Mouse (Mus musculus) gastrocnemius, adult 8-10 months (tissue): ENCODE measurements around the gene Dyrk1a. TPM values are rescaled to one million over a fixed set of nuclear protein-coding genes. Genes with fewer than 3 reads are reported as not detected.
A peak's percentile ranks its signal among the peaks of the same experiment; 100 is the strongest.

Experiments
- DNase-seq, 2 experiments: peaks; one replicate each; pipeline ENCODE4 v3.0.0; 2022; ENCODE audit warnings: low spot score in 2 of 2
- total RNA-seq, 4 experiments: library from RNA; stranded (reverse); gene quantifications; 2 replicates each; pipeline ENCODE4 v1.2.4; 2022

The Dyrk1a gene
- total RNA-seq, 4 experiments from 2014 or later: 95.4 to 131 (median 109) TPM

GRCm38 (mm10) chr16:94713480-94714094 lies 143.8 kb downstream of the Dyrk1a start:
- peak; percentile 44 to 67 for DNase-seq

DNA sequence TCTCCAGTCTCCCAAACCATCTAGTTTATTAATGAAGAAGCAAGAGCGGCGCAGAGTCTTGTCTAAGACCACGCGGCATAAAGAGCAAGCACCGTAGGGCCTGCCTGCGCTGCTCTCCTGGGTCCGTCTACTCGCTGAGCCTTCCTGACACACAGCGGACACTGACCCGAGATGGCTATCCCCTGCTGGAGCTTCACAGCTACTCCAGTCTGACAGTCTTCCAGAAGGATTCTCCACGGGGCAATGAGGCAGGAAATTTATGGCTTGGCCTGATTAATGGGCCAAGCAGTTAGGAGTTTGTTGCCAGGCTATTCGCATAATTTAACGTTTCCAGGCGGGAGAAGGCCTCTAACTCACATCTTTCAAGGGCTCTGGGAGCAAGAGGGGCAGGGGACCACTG lies 144.7 kb downstream of the Dyrk1a start:
- DNase-seq: no peak

- no peak for DNase-seq
These were observed 147.2 kb downstream of the Dyrk1a start for GRCm38 (mm10) chr16:94717051-94717450.

DNA sequence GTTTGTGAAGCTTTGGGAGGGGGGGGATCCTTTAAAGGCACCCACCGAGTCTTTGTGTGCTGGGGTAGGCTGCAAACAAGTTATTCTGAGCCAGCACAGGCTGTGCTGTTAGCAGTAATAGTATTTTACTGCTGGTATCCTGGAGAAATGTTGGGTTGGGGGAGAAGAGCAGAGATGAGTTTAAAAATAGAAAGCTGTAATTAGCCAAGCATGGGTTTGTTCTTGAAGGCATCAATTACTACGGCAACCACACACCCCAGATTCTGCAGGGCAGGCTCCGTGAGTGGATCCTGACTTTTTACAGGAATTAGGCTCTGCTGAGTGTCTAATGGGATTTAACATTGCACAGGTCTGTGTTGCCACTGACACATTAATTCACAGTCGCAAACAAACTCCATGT lies 149.1 kb downstream of the Dyrk1a start:
- no peak for DNase-seq

GRCm38 (mm10) chr16:94719488-94719887 lies 149.7 kb downstream of the Dyrk1a start:
- DNase-seq: no peak

- DNase-seq: no peak
These were observed 150.8 kb downstream of the Dyrk1a start for GRCm38 (mm10) chr16:94720476-94721153.

- DNase-seq: no peak
These were observed 151.8 kb downstream of the Dyrk1a start for GRCm38 (mm10) chr16:94721549-94722006.

GRCm38 (mm10) chr16:94722936-94723335 lies 153.1 kb downstream of the Dyrk1a start:
- DNase-seq: no peak

DNA sequence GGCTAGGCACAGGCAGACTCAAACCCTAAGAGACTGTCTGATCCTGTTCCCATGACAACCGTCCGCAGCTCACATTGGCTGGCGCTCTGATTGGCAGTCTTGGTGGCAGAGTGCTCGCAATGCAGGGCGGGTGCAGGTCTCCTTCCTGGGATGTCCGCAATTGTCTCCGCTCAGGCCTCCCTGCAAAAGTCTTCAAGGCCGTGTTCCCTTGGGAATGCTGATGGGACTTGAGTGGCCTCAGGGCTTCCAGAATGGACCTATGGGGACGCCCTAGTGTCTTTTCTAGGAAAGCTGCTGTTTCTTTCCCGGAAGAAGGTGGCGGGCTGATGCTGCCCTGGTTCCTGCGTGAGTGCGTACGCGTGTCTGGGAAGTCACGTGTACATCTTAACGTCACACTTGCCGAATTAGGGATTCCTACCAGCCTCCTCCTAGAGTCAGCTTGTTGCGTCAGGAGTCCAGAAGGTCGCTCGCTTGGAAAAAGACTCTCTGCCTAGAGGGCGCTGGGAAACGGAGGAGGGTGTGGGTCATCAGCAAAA lies 154.3 kb downstream of the Dyrk1a start:
- DNase-seq: peak; percentile 29 to 36

DNA sequence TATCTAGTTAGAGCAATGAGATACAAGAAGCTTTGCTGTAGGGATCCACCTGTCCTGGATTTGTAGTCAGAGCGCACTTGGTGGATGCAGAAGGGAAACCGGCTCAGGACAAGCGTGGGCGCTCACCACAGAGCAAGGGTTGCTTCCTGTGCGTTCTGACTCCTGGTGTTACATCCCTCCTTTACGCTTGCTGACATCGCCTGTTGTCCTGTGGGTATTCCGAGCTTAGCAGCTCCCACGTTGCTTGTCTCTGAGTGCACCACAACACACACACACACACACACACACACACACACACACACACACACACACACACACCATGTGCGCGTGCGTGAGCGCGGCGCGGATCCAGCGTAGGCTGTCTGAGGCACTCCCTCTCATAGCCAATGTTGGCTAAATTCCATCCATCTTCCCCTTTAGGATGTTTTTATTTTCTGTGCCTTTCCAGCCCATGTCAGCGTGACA lies 155.0 kb downstream of the Dyrk1a start:
- no peak for DNase-seq

DNA sequence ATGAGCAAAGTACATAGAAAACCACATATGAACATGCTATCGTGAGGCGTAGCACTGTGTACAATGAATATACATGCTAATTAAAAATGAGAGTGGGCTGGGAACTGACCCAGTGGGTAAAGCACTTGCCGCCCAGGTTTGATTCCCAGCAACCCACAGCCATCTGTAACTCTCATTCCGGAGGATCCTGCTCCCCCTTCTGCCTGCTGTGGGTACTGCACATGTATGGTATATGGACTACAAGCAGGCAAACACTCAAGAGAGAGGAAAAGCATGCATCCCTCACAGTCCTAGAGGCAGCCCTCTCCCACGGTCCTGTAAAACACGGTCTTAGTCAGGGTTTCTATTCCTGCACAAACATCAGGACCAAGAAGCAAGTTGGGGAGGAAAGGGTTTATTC lies 159.4 kb downstream of the Dyrk1a start:
- no peak for DNase-seq

DNA sequence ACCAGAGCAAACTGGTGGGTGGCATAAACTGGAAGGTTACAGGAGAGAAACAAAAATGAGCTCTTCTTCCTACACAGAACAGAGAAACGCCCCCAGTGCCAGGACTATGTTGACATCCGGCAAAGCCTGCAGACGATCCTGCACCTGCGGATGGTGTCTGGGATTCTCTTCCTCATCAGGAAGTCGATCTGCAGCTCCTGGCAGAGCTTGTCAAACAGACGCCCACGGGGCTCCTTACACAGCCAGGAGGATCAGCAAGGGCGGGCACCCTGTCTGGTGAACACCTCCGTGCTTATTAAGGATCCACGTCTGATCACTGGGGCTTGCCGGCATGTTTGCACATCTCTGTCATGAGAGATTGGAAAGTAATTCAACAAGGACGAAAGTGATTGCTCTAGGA lies 161.2 kb downstream of the Dyrk1a start:
- no peak for DNase-seq

- no peak for DNase-seq
These were observed 165.7 kb downstream of the Dyrk1a start for GRCm38 (mm10) chr16:94735472-94735871.

GRCm38 (mm10) chr16:94736462-94737358 lies 166.9 kb downstream of the Dyrk1a start:
- no peak for DNase-seq

DNA sequence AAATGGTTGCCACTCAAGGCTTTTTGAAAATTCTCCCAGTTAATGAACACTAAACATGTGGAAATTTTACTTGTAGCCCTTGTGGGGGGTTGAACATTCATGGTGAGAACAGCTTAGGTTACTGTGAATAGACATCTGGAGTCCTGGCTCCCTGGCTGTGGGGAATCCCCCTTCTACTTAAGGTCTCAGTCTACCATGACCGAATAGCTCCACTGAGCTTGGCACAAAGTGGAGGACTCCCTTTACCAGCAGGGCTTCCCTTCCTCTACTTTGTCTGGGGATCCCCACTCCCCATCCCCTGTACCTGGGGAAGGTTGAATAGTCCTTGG lies 167.5 kb downstream of the Dyrk1a start:
- no peak for DNase-seq

DNA sequence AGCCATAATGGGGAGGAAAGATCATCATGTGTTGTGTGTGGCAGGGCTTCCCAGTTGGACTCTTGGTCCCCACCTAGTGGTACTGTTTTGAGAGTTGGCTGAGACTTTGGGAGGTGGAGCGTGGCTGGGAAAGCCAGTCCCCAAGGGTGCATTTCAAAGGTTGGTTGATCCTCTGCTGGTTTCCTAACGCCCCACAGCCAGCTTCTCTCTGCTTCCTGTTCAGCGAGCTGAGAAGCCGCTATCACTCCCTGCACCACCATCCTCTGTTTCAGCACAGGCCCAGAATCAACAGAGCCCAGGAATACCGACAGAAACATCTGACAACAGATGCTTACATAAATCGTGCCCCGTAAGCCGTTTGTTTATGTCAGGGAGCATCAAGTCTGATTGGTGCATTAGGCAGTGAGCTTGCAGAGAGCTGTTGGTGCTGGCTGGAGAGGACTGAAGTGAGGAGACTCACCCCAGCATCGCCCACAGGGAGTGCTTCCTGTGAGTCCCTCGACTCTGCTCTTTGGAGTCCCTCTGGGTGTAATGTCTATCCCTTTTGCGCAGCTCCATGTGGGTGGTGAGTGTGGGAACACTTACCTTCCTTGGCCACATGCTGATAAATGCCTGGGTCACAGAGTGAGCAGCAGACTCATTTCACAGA lies 174.2 kb downstream of the Dyrk1a start:
- no peak for DNase-seq

GRCm38 (mm10) chr16:94745016-94745415 lies 175.2 kb downstream of the Dyrk1a start:
- DNase-seq: no peak
